ENCODE assay signal across 8 mouse cellular contexts in genomic region chrX:7898211-7898610, GRCm38 (mm10). TPM values are rescaled to one million over a fixed set of nuclear protein-coding genes. Genes with fewer than 3 reads are reported as not detected.
A peak's percentile ranks its signal among the peaks of the same experiment; 100 is the strongest.
DNase-seq lines count a peak whose midpoint lies in the region; ATAC-seq and TF ChIP-seq lines count a peak whose summit lies in the region.

No protein-coding gene starts in this region.

- TF ChIP-seq CTCF in G1E (IDR thresholded peaks at IDR 0.05; ENCODE audit: low read depth, low read length): no peak

- ATAC-seq in heart, embryonic 15.5 days (replicated peaks; ENCODE audit: insufficient number of reproducible peaks, insufficient read depth, low FRiP score, low read depth): no peak
- ATAC-seq in G1E (ENCODE audit: extremely low read depth, insufficient number of reproducible peaks, low FRiP score, poor library complexity, severe bottlenecking): no peak
- no peak for ATAC-seq in hindbrain, embryonic 11.5 days (ENCODE audit: low FRiP score)
- no peak for ATAC-seq in midbrain, embryonic 13.5 days
- ATAC-seq in inflammation-experienced regulatory T-cells, adult 6 months: no peak

- peaks cover 4% of the 10 kb centered on the region; the same call in 1 of the 2 replicates for H3K4me1 ChIP-seq in heart, embryonic 15.5 days (replicated peaks)
- peaks cover 12% of the 10 kb centered on the region for H3K4me1 ChIP-seq in G1E (ENCODE audit: insufficient read depth, low read depth, low read length)
- H3K4me1 ChIP-seq in hindbrain, embryonic 11.5 days (replicated peaks; ENCODE audit: control insufficient read depth, insufficient read depth, low read length): no peaks in the 10 kb centered on the region
- peaks cover 15% of the 10 kb centered on the region for H3K4me1 ChIP-seq in midbrain, embryonic 13.5 days (replicated peaks)

- WGBS in heart, embryonic 15.5 days: 24% methylated on average over 13 of the region's 13 CpGs
- WGBS in hindbrain, embryonic 11.5 days: 35% methylated on average over 13 of the region's 13 CpGs
- WGBS in midbrain, embryonic 13.5 days: 29% methylated on average over 13 of the region's 13 CpGs

- peak overlapping the region; percentile 52 for H3K9ac ChIP-seq in heart, embryonic 15.5 days
- H3K9ac ChIP-seq in hindbrain, embryonic 11.5 days (ENCODE audit: low read depth, low read length): peak overlapping the region; percentile 49
- peak overlapping the region; percentile 73 for H3K9ac ChIP-seq in midbrain, embryonic 13.5 days (replicated peaks)

- DNase-seq in heart, postnatal 4 days: no peak
- DNase-seq in G1E (ENCODE audit: low spot score) (no peak), MN1 (ENCODE audit: low spot score) (no peak)
- no peak for DNase-seq in hindbrain, embryonic 11.5 days (ENCODE audit: low spot score)
- no peak for DNase-seq in gastrocnemius, postnatal 4 days (ENCODE audit: low spot score in 2 of 2)

- H3K27ac ChIP-seq in heart, embryonic 15.5 days: peak overlapping the region; percentile 86
- no peak overlapping the region for H3K27ac ChIP-seq in hindbrain, embryonic 11.5 days (ENCODE audit: low read depth, low read length)
- peak overlapping the region; percentile 88; the same call in 1 of the 2 replicates for H3K27ac ChIP-seq in midbrain, embryonic 13.5 days

- no peaks in the 10 kb centered on the region for H3K27me3 ChIP-seq in heart, embryonic 15.5 days
- no peaks in the 10 kb centered on the region for H3K27me3 ChIP-seq in G1E (ENCODE audit: insufficient read depth, low read length)
- H3K27me3 ChIP-seq in hindbrain, embryonic 11.5 days (ENCODE audit: control insufficient read depth, insufficient read depth, low read length): no peaks in the 10 kb centered on the region
- H3K27me3 ChIP-seq in midbrain, embryonic 13.5 days: no peaks in the 10 kb centered on the region

- no peaks in the 10 kb centered on the region for H3K9me3 ChIP-seq in heart, embryonic 15.5 days (replicated peaks)
- H3K9me3 ChIP-seq in G1E (replicated peaks): no peaks in the 10 kb centered on the region
- no peaks in the 10 kb centered on the region for H3K9me3 ChIP-seq in hindbrain, embryonic 11.5 days (ENCODE audit: control insufficient read depth, low read length)
- no peaks in the 10 kb centered on the region for H3K9me3 ChIP-seq in midbrain, embryonic 13.5 days

- peak overlapping the region; percentile 61 for H3K4me2 ChIP-seq in heart, embryonic 15.5 days
- peak overlapping the region; percentile 42 for H3K4me2 ChIP-seq in hindbrain, embryonic 11.5 days (replicated peaks; ENCODE audit: low read depth, low read length)
- peak overlapping the region; percentile 60 for H3K4me2 ChIP-seq in midbrain, embryonic 13.5 days (replicated peaks)

- no peaks in the 10 kb centered on the region; the same call in 1 of the 2 replicates for H3K36me3 ChIP-seq in heart, embryonic 15.5 days
- peaks cover 57% of the 10 kb centered on the region for H3K36me3 ChIP-seq in G1E (replicated peaks)
- no peaks in the 10 kb centered on the region for H3K36me3 ChIP-seq in hindbrain, embryonic 11.5 days (ENCODE audit: control insufficient read depth, insufficient read depth, low read length)
- peaks cover 30% of the 10 kb centered on the region for H3K36me3 ChIP-seq in midbrain, embryonic 13.5 days

- peak overlapping the region; percentile 69 for H3K4me3 ChIP-seq in heart, embryonic 15.5 days
- H3K4me3 ChIP-seq in G1E (ENCODE audit: low read depth, low read length): peak overlapping the region; percentile 80
- H3K4me3 ChIP-seq in hindbrain, embryonic 11.5 days (ENCODE audit: low read depth, low read length): peak overlapping the region; percentile 58
- H3K4me3 ChIP-seq in midbrain, embryonic 13.5 days (replicated peaks): peak overlapping the region; percentile 55

RNA-seq across cellular contexts. Expression of gene Pqbp1, which starts 0.9 kb away (rescaled TPM):
- polyA plus RNA-seq in heart, embryonic 15.5 days (2015; fragmentation: Nextera tagmentation; extraction: Ambion mirVana): 72.8 and 77.9 TPM in 2 replicates
- 10 to 100 TPM; 35.0 to 37.7 TPM for total RNA-seq in heart, postnatal 4 days (2021)
- total RNA-seq in G1E (2014; fragmentation: Nextera tagmentation): 50.0 and 64.3 TPM in 2 replicates
- total RNA-seq in G1E (2017): 146 and 162 TPM in 2 replicates
- 152 and 167 TPM in 2 replicates for polyA plus RNA-seq in G1E (2012)
- polyA plus RNA-seq in hindbrain, embryonic 11.5 days (2014; fragmentation: Nextera tagmentation; extraction: Ambion mirVana): 155 and 161 TPM in 2 replicates
- polyA plus RNA-seq in midbrain, embryonic 13.5 days (2015; fragmentation: Nextera tagmentation; extraction: Ambion mirVana): 216 and 236 TPM in 2 replicates
- 100 to 1,000 TPM in 1 of 3 experiments, 10 to 100 TPM in 2; 91.7 to 116 (median 99.0) TPM for polyA plus RNA-seq in inflammation-experienced regulatory T-cells, adult 6 months (2017; shearing (Covaris generic))
- total RNA-seq in gastrocnemius, postnatal 4 days (2021): 10 to 100 TPM; 39.3 to 51.3 TPM

RNA-seq across cellular contexts. Expression of gene Timm17b, which starts 0.9 kb away (rescaled TPM):
- 102 and 124 TPM in 2 replicates for polyA plus RNA-seq in heart, embryonic 15.5 days (2015; fragmentation: Nextera tagmentation; extraction: Ambion mirVana)
- total RNA-seq in heart, postnatal 4 days (2021): 10 to 100 TPM; 57.3 to 61.3 TPM
- total RNA-seq in G1E (2014; fragmentation: Nextera tagmentation): 195 and 197 TPM in 2 replicates
- 72.9 and 78.8 TPM in 2 replicates for total RNA-seq in G1E (2017)
- polyA plus RNA-seq in G1E (2012): 122 and 139 TPM in 2 replicates
- 168 and 179 TPM in 2 replicates for polyA plus RNA-seq in hindbrain, embryonic 11.5 days (2014; fragmentation: Nextera tagmentation; extraction: Ambion mirVana)
- 171 and 173 TPM in 2 replicates for polyA plus RNA-seq in midbrain, embryonic 13.5 days (2015; fragmentation: Nextera tagmentation; extraction: Ambion mirVana)
- polyA plus RNA-seq in inflammation-experienced regulatory T-cells, adult 6 months (2017; shearing (Covaris generic)): 100 to 1,000 TPM; 116 to 127 (median 123) TPM
- 10 to 100 TPM; 61.6 to 63.1 TPM for total RNA-seq in gastrocnemius, postnatal 4 days (2021)

RNA-seq across cellular contexts. Expression of gene Gm10491, which starts 9.4 kb away (rescaled TPM):
- polyA plus RNA-seq in heart, embryonic 15.5 days (2015; fragmentation: Nextera tagmentation; extraction: Ambion mirVana): not detected in 2 replicates
- not detected for total RNA-seq in heart, postnatal 4 days (2021)
- not detected in 2 replicates for total RNA-seq in G1E (2014; fragmentation: Nextera tagmentation)
- not detected in 2 replicates for total RNA-seq in G1E (2017)
- polyA plus RNA-seq in G1E (2012): not detected in 2 replicates
- polyA plus RNA-seq in hindbrain, embryonic 11.5 days (2014; fragmentation: Nextera tagmentation; extraction: Ambion mirVana): not detected in 2 replicates
- not detected in 2 replicates for polyA plus RNA-seq in midbrain, embryonic 13.5 days (2015; fragmentation: Nextera tagmentation; extraction: Ambion mirVana)
- not detected for polyA plus RNA-seq in inflammation-experienced regulatory T-cells, adult 6 months (2017; shearing (Covaris generic))
- not detected for total RNA-seq in gastrocnemius, postnatal 4 days (2021)

RNA-seq across cellular contexts. Expression of gene Gm10490, which starts 11.1 kb away (rescaled TPM):
- not detected in 2 replicates for polyA plus RNA-seq in heart, embryonic 15.5 days (2015; fragmentation: Nextera tagmentation; extraction: Ambion mirVana)
- total RNA-seq in heart, postnatal 4 days (2021): not detected
- not detected in 2 replicates for total RNA-seq in G1E (2014; fragmentation: Nextera tagmentation)
- 1.5 TPM in 1 of 2 replicates, not detected in the other for total RNA-seq in G1E (2017)
- polyA plus RNA-seq in G1E (2012): not detected in 2 replicates
- polyA plus RNA-seq in hindbrain, embryonic 11.5 days (2014; fragmentation: Nextera tagmentation; extraction: Ambion mirVana): not detected in 2 replicates
- polyA plus RNA-seq in midbrain, embryonic 13.5 days (2015; fragmentation: Nextera tagmentation; extraction: Ambion mirVana): not detected in 2 replicates
- not detected for polyA plus RNA-seq in inflammation-experienced regulatory T-cells, adult 6 months (2017; shearing (Covaris generic))
- not detected for total RNA-seq in gastrocnemius, postnatal 4 days (2021)

RNA-seq across cellular contexts. Expression of gene Slc35a2, which starts 14.4 kb away (rescaled TPM):
- polyA plus RNA-seq in heart, embryonic 15.5 days (2015; fragmentation: Nextera tagmentation; extraction: Ambion mirVana): 22.3 and 32.0 TPM in 2 replicates
- 10 to 100 TPM; 15.5 to 17.7 TPM for total RNA-seq in heart, postnatal 4 days (2021)
- total RNA-seq in G1E (2014; fragmentation: Nextera tagmentation) (9.6 and 13.5 TPM in 2 replicates), G1E (2017) (34.0 and 39.4 TPM in 2 replicates)
- 75.8 and 107 TPM in 2 replicates for polyA plus RNA-seq in G1E (2012)
- 11.5 and 13.3 TPM in 2 replicates for polyA plus RNA-seq in hindbrain, embryonic 11.5 days (2014; fragmentation: Nextera tagmentation; extraction: Ambion mirVana)
- 34.6 and 41.5 TPM in 2 replicates for polyA plus RNA-seq in midbrain, embryonic 13.5 days (2015; fragmentation: Nextera tagmentation; extraction: Ambion mirVana)
- polyA plus RNA-seq in inflammation-experienced regulatory T-cells, adult 6 months (2017; shearing (Covaris generic)): 10 to 100 TPM; 18.6 to 23.6 (median 18.7) TPM
- 10 to 100 TPM; 17.0 to 21.2 TPM for total RNA-seq in gastrocnemius, postnatal 4 days (2021)
